Mouse (Mus musculus) liver, postnatal 0 days (tissue): ENCODE data around the gene Ncor2.

Source experiments
- CTCF ChIP-seq: sonication (generic); IDR thresholded peaks from 2 replicates; pipeline ENCODE4 v1.5.1; 2016; ENCODE audit warnings: antibody characterized with exemption, low read depth
- EP300 ChIP-seq: IDR thresholded peaks from 2 replicates; pipeline ENCODE4 v1.6.1; 2016; ENCODE audit warnings: antibody characterized with exemption, low read depth, mild to moderate bottlenecking

DNA sequence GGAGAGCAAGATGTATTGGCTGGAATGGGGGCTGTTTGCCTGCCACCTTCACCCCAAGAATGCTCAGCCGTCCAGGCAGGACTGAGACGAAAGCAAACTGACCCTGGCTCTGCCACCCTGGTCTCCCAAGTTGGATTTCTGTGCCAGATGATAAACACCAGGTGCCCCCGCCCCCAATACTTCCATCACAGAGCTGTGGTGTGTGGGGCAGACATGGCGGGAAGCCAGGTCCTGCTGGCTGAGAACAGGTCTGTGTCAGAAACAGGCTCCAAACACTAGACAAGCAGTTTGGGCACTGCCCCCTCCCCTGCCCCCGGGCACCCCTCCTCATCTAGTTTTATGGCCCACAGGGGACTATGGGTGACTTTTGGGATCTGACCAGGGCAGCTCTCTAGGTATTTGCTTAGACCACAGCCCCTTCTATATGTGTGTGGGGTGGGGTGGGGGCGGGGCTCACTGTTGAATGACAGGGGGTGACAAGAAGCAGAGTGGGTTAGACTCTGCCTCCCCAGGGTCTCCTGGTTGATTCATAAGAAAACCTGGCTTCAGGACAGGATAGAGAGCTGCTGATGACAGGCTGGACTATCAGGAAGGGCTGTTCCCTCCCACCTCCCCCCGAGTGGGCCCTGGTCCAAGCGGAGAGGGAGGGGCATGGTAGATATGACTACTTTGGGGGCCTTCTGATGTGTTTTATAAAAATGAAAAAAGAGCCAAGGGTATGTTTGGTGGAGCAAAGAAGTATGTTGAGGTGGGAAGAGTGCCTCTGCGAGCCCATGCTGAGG, 173.0 kb downstream of the Ncor2 start:
- no peak for TF ChIP-seq CTCF
- no peak for TF ChIP-seq EP300
